Mouse (Mus musculus) macrophage (primary cell): ENCODE data around the gene Shld1. TPM values are rescaled to one million over a fixed set of nuclear protein-coding genes. Genes with fewer than 3 reads are reported as not detected.

ENCODE experiments used
- H3K27ac ChIP-seq: fragments of 350-480 bp; formaldehyde crosslinking; 2 replicates; pipeline ENCODE4 v1.9.0; 2021
- H3K36me3 ChIP-seq: fragments of 350-480 bp; formaldehyde crosslinking; 2 replicates; pipeline ENCODE4 v1.9.0; 2021; ENCODE audit errors: inconsistent target
- H3K4me3 ChIP-seq: fragments of 350-480 bp; formaldehyde crosslinking; 2 replicates; pipeline ENCODE4 v1.9.0; 2021; ENCODE audit errors: inconsistent target
- H3K79me2 ChIP-seq: fragments of 350-480 bp; formaldehyde crosslinking; 2 replicates; pipeline ENCODE4 v1.9.0; 2021; ENCODE audit errors: inconsistent target
- WGBS: methylation state at CpG from one replicate; pipeline ENCODE4 v1.1.7; 2026; ENCODE audit warnings: inconsistent platforms; ENCODE audit not compliant: missing documents; 5-methylcytosine and 5-hydroxymethylcytosine counted together
- polyA plus RNA-seq: library from polyadenylated mRNA; stranded (reverse); fragments of 250-400 nt; gene quantifications from 3 replicates; pipeline ENCODE4 v1.2.4, GENCODE M21; 2018; ENCODE audit warnings: inconsistent platforms

The Shld1 gene
- polyA plus RNA-seq, 1 experiment from 2014 or later: 6.9 TPM

GRCm38 (mm10) chr2:132724561-132724960 lies 37.8 kb downstream of the Shld1 start:
- 90% methylated on average over 7 of the region's 7 CpGs for WGBS
- no peaks in the 10 kb centered on the region for H3K36me3 ChIP-seq
- no peaks in the 10 kb centered on the region for H3K79me2 ChIP-seq
- no peak overlapping the region for H3K27ac ChIP-seq
- H3K4me3 ChIP-seq: no peak overlapping the region

- H3K27ac ChIP-seq: no peak overlapping the region
- no peak overlapping the region for H3K4me3 ChIP-seq
- no peaks in the 10 kb centered on the region for H3K79me2 ChIP-seq
- 78% methylated on average over 8 of the region's 9 CpGs for WGBS
- no peaks in the 10 kb centered on the region for H3K36me3 ChIP-seq
These were observed 38.7 kb downstream of the Shld1 start for GRCm38 (mm10) chr2:132725376-132725905.

GRCm38 (mm10) chr2:132726156-132726555 lies 39.4 kb downstream of the Shld1 start:
- Histone ChIP-seq H3K4me3 (no peak overlapping the region), H3K27ac (no peak overlapping the region), H3K36me3 (no peaks in the 10 kb centered on the region), H3K79me2 (no peaks in the 10 kb centered on the region)
- WGBS: 86% methylated on average over 2 of the region's 2 CpGs

GRCm38 (mm10) chr2:132732940-132733339 lies 46.2 kb downstream of the Shld1 start:
- Histone ChIP-seq H3K36me3 (no peaks in the 10 kb centered on the region), H3K4me3 (no peak overlapping the region), H3K27ac (no peak overlapping the region), H3K79me2 (no peaks in the 10 kb centered on the region)
- WGBS: 91% methylated on average over 5 of the region's 5 CpGs

- H3K27ac ChIP-seq: no peak overlapping the region
- H3K36me3 ChIP-seq: no peaks in the 10 kb centered on the region
- no peak overlapping the region for H3K4me3 ChIP-seq
- H3K79me2 ChIP-seq: no peaks in the 10 kb centered on the region
- 96% methylated on average over 10 of the region's 10 CpGs for WGBS
These were observed 47.2 kb downstream of the Shld1 start for GRCm38 (mm10) chr2:132733603-132734573.

- no peak overlapping the region for H3K27ac ChIP-seq
- 81% methylated on average over 1 of the region's 2 CpGs for WGBS
- no peaks in the 10 kb centered on the region for H3K36me3 ChIP-seq
- H3K79me2 ChIP-seq: no peaks in the 10 kb centered on the region
- no peak overlapping the region for H3K4me3 ChIP-seq
These were observed 52.2 kb downstream of the Shld1 start for GRCm38 (mm10) chr2:132738816-132739432.

- no peak overlapping the region for H3K27ac ChIP-seq
- H3K79me2 ChIP-seq: no peaks in the 10 kb centered on the region
- 90% methylated on average over 8 of the region's 8 CpGs for WGBS
- H3K36me3 ChIP-seq: no peaks in the 10 kb centered on the region
- no peak overlapping the region for H3K4me3 ChIP-seq
These were observed 55.2 kb downstream of the Shld1 start for GRCm38 (mm10) chr2:132741862-132742347.

GRCm38 (mm10) chr2:132744866-132745265 lies 58.1 kb downstream of the Shld1 start:
- Histone ChIP-seq H3K36me3 (no peaks in the 10 kb centered on the region), H3K4me3 (no peak overlapping the region), H3K79me2 (no peaks in the 10 kb centered on the region), H3K27ac (no peak overlapping the region)
- 85% methylated on average over 5 of the region's 5 CpGs for WGBS

- H3K36me3 ChIP-seq: no peaks in the 10 kb centered on the region; the same call in 1 of the 2 replicates
- 87% methylated on average over 3 of the region's 3 CpGs for WGBS
These were observed 59.4 kb downstream of the Shld1 start for GRCm38 (mm10) chr2:132746108-132746507.

GRCm38 (mm10) chr2:132750726-132751125 lies 64.0 kb downstream of the Shld1 start:
- no peak overlapping the region for H3K27ac ChIP-seq
- H3K36me3 ChIP-seq: no peaks in the 10 kb centered on the region; the same call in 1 of the 2 replicates
- H3K79me2 ChIP-seq: no peaks in the 10 kb centered on the region
- no peak overlapping the region for H3K4me3 ChIP-seq

More at GRCm38 (mm10) chr2:132746108-132746507, 59.4 kb downstream of the Shld1 start:
- Histone ChIP-seq H3K27ac (no peak overlapping the region), H3K79me2 (no peaks in the 10 kb centered on the region), H3K4me3 (no peak overlapping the region)

- Histone ChIP-seq H3K36me3 (no peaks in the 10 kb centered on the region; the same call in 1 of the 2 replicates), H3K27ac (no peak overlapping the region), H3K4me3 (no peak overlapping the region), H3K79me2 (no peaks in the 10 kb centered on the region)
- WGBS: 87% methylated on average over 14 of the region's 15 CpGs
These were observed 64.7 kb downstream of the Shld1 start for GRCm38 (mm10) chr2:132751141-132752066.

- H3K79me2 ChIP-seq: no peaks in the 10 kb centered on the region
- no peak overlapping the region for H3K4me3 ChIP-seq
- H3K36me3 ChIP-seq: no peaks in the 10 kb centered on the region; the same call in 1 of the 2 replicates
- WGBS: 89% methylated on average over 2 of the region's 2 CpGs
- H3K27ac ChIP-seq: no peak overlapping the region
These were observed 65.7 kb downstream of the Shld1 start for GRCm38 (mm10) chr2:132752398-132752797.

- Histone ChIP-seq H3K4me3 (no peak overlapping the region), H3K27ac (no peak overlapping the region), H3K79me2 (no peaks in the 10 kb centered on the region), H3K36me3 (no peaks in the 10 kb centered on the region; the same call in 1 of the 2 replicates)
- 87% methylated on average over 3 of the region's 3 CpGs for WGBS
These were observed 66.4 kb downstream of the Shld1 start for GRCm38 (mm10) chr2:132753137-132753536.

- no peak overlapping the region for H3K4me3 ChIP-seq
- WGBS: 91% methylated on average over 5 of the region's 5 CpGs
- H3K79me2 ChIP-seq: no peaks in the 10 kb centered on the region
- H3K27ac ChIP-seq: no peak overlapping the region
- no peaks in the 10 kb centered on the region for H3K36me3 ChIP-seq
These were observed 71.2 kb downstream of the Shld1 start for GRCm38 (mm10) chr2:132757911-132758310.
